Mouse (Mus musculus): Measurements from ENCODE around the gene Gp5. TPM values are rescaled to one million over a fixed set of nuclear protein-coding genes. Genes with fewer than 3 reads are reported as not detected.

Gene Gp5
- total and polyA plus RNA-seq, 3 experiments, result 0.39 to 2.3 (median 1.5) TPM

DNA sequence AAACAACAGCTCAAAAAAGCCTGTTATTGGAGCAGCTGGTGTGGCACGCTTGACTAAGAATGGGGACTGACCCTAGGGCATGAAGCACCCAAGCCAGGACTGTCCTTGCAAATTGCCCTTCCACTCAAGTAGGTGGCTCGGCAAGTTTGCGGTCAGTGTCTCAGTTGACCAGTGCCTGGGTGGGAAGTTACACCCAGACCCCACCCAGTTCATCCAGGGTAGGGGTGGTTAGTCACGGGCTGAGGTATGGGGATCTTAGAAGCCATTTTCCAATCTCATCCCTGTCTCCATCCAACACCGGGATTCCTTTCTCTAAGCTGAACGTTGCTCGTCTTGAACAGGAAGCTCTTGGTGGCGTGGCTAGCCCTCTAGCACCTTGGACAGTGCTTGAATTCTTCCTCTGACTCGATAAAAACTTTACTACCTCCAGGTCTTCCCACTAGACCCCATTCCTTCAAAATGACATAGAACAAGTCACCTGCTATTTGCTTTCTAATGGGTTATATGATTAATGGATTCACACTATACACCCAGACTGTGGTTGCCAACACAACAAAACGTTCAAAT, 10.8 kb downstream of the Gp5 start:
- DNase-seq, result no peak
- WGBS, result 49% methylated on average over 10 of the region's 10 CpGs
- no peaks in the 10 kb centered on the region for H3K4me1 ChIP-seq (ENCODE audit: control insufficient read depth, insufficient read depth, low read length)
- intact Hi-C loops (cut with DNase I), result no loop called here
- H3K27me3 ChIP-seq (ENCODE audit: control insufficient read depth, insufficient read depth, low read length), result no peaks in the 10 kb centered on the region
- no peaks in the 10 kb centered on the region for H3K79me2 ChIP-seq (replicated peaks; ENCODE audit: control insufficient read depth, insufficient read depth, low read length)
- H3K9ac ChIP-seq (ENCODE audit: low read depth, low read length), result no peak overlapping the region
- no peak overlapping the region for H3K4me3 ChIP-seq
- no peaks in the 10 kb centered on the region for H3K36me3 ChIP-seq (ENCODE audit: control insufficient read depth, insufficient read depth, low read length)
- TF ChIP-seq EP300 (IDR thresholded peaks at IDR 0.05; ENCODE audit: insufficient read depth, low read depth, low read length) (no peak), CTCF (IDR thresholded peaks at IDR 0.05) (no peak), POLR2A (IDR thresholded peaks at IDR 0.05; ENCODE audit: insufficient read depth, low read depth, low read length) (no peak)
- H3K27ac ChIP-seq, result no peak overlapping the region

DNA sequence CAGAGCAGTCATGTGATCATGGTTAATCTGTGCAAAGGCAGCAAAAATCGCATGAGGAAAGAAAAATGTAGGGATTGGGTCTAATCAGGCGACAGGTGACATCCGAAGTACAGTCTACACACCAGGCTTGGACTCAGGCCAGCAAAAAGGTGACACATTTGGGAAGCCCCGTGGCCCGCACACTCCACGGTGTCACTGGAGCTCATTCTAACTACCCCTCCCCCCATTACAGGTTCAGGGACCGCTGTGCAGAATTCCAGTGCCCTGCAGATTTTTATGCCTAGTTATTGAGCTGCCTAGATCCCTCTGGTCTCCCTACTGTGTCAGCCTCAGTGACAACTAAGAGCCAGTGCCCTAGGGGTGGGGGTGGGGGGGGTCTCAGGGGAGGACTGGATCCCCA, 13.1 kb downstream of the Gp5 start:
- TF ChIP-seq CTCF (IDR thresholded peaks at IDR 0.05) (no peak), EP300 (IDR thresholded peaks at IDR 0.05; ENCODE audit: insufficient read depth, low read depth, low read length) (no peak), POLR2A (IDR thresholded peaks at IDR 0.05; ENCODE audit: insufficient read depth, low read depth, low read length) (no peak)

DNA sequence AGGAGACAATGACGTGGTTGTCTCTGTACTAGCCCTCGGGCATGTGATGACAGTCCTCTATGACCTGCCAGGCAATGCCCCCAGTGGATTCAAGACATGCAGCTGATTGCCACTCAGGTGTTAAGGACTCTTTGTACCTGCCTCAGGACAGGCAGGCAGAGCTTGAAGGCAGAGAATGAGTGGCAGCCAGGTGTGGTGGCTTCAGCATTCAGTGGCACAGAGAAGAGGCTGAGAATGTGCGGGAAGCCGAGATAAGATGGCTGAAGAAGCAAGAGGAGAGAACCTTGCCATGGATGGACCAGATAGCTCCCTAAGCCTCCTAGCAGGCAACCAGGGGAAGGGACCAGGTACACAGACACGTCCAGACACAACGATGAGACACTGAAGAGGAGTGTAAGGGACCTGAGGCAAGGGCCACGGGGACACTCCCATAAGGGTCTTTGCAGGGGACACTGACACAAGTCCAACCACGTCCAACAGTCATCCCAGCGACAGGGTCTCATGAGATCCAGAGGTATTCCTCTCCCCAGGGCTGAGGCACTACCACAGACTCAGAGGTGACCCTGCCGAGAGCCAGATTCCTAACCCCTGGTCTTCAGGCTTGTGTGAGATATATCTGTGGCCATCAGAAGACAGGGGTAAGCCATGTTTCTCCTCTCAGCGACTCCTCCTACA, 13.8 kb downstream of the Gp5 start:
- H3K9ac ChIP-seq (ENCODE audit: low read depth, low read length), result no peak overlapping the region
- no peaks in the 10 kb centered on the region for H3K27me3 ChIP-seq (ENCODE audit: control insufficient read depth, insufficient read depth, low read length)
- intact Hi-C loops (cut with DNase I), result no loop called here
- no peak for TF ChIP-seq POLR2A (IDR thresholded peaks at IDR 0.05; ENCODE audit: insufficient read depth, low read depth, low read length)
- no peak for TF ChIP-seq CTCF (IDR thresholded peaks at IDR 0.05)
- TF ChIP-seq EP300 (IDR thresholded peaks at IDR 0.05; ENCODE audit: insufficient read depth, low read depth, low read length), result no peak
- no peak overlapping the region for H3K27ac ChIP-seq
- no peaks in the 10 kb centered on the region for H3K36me3 ChIP-seq (ENCODE audit: control insufficient read depth, insufficient read depth, low read length)
- WGBS, result 79% methylated on average over 11 of the region's 11 CpGs
- no peaks in the 10 kb centered on the region for H3K4me1 ChIP-seq (ENCODE audit: control insufficient read depth, insufficient read depth, low read length)
- DNase-seq, result no peak
- H3K4me3 ChIP-seq, result no peak overlapping the region
- no peaks in the 10 kb centered on the region for H3K79me2 ChIP-seq (replicated peaks; ENCODE audit: control insufficient read depth, insufficient read depth, low read length)

More for the DNA sequence above, 13.1 kb downstream of the Gp5 start:
- H3K27me3 ChIP-seq (ENCODE audit: control insufficient read depth, insufficient read depth, low read length), result no peaks in the 10 kb centered on the region
- H3K36me3 ChIP-seq (ENCODE audit: control insufficient read depth, insufficient read depth, low read length), result no peaks in the 10 kb centered on the region
- H3K9ac ChIP-seq (ENCODE audit: low read depth, low read length), result no peak overlapping the region
- intact Hi-C loops (cut with DNase I), result no loop called here
- no peaks in the 10 kb centered on the region for H3K79me2 ChIP-seq (replicated peaks; ENCODE audit: control insufficient read depth, insufficient read depth, low read length)
- no peak overlapping the region for H3K4me3 ChIP-seq
- WGBS, result 78% methylated on average over 7 of the region's 7 CpGs
- H3K27ac ChIP-seq, result no peak overlapping the region
- DNase-seq, result no peak
- H3K4me1 ChIP-seq (ENCODE audit: control insufficient read depth, insufficient read depth, low read length), result no peaks in the 10 kb centered on the region

- Histone ChIP-seq H3K4me1 (ENCODE audit: control insufficient read depth, insufficient read depth, low read length) (no peaks in the 10 kb centered on the region), H3K9ac (ENCODE audit: low read depth, low read length) (no peak overlapping the region), H3K27me3 (ENCODE audit: control insufficient read depth, insufficient read depth, low read length) (no peaks in the 10 kb centered on the region), H3K79me2 (replicated peaks; ENCODE audit: control insufficient read depth, insufficient read depth, low read length) (no peaks in the 10 kb centered on the region), H3K4me3 (no peak overlapping the region), H3K36me3 (ENCODE audit: control insufficient read depth, insufficient read depth, low read length) (no peaks in the 10 kb centered on the region), H3K27ac (no peak overlapping the region)
- TF ChIP-seq CTCF (IDR thresholded peaks at IDR 0.05) (no peak), POLR2A (IDR thresholded peaks at IDR 0.05; ENCODE audit: insufficient read depth, low read depth, low read length) (no peak), EP300 (IDR thresholded peaks at IDR 0.05; ENCODE audit: insufficient read depth, low read depth, low read length) (no peak)
- no peak for DNase-seq
- intact Hi-C loops (cut with DNase I), result no loop called here
- WGBS, result 87% methylated on average over 7 of the region's 7 CpGs
These were observed 15.5 kb downstream of the Gp5 start for GRCm38 (mm10) chr16:30295106-30295505.

DNA sequence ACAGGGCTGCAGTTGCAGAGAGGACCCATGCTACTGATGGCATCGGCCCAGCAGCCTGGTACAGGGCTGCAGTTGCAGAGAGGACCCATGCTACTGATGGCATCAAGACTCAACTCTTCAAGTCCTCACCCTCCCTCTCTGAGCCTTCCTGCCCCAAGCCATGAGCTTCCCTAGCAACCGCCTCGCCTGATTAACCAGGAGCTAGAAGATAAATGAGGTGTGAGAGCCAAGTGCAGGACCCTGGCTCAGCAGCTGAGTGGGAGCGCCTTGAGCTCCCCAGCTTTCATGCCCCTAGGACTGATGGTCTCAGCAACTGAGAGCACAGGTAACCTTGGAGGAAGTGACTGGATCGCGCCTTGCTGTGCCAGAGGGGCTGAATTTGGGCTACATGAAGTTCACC, 20.1 kb downstream of the Gp5 start:
- Histone ChIP-seq H3K27ac (no peak overlapping the region), H3K79me2 (replicated peaks; ENCODE audit: control insufficient read depth, insufficient read depth, low read length) (no peaks in the 10 kb centered on the region), H3K4me1 (ENCODE audit: control insufficient read depth, insufficient read depth, low read length) (no peaks in the 10 kb centered on the region), H3K4me3 (no peak overlapping the region), H3K36me3 (ENCODE audit: control insufficient read depth, insufficient read depth, low read length) (no peaks in the 10 kb centered on the region), H3K9ac (ENCODE audit: low read depth, low read length) (no peak overlapping the region), H3K27me3 (ENCODE audit: control insufficient read depth, insufficient read depth, low read length) (no peaks in the 10 kb centered on the region; the same call in 1 of the 2 replicates)
- intact Hi-C loops (cut with DNase I), result no loop called here
- 78% methylated on average over 6 of the region's 6 CpGs for WGBS
- no peak for TF ChIP-seq POLR2A (IDR thresholded peaks at IDR 0.05; ENCODE audit: insufficient read depth, low read depth, low read length)
- no peak for TF ChIP-seq EP300 (IDR thresholded peaks at IDR 0.05; ENCODE audit: insufficient read depth, low read depth, low read length)
- no peak for TF ChIP-seq CTCF (IDR thresholded peaks at IDR 0.05)
- no peak for DNase-seq

DNA sequence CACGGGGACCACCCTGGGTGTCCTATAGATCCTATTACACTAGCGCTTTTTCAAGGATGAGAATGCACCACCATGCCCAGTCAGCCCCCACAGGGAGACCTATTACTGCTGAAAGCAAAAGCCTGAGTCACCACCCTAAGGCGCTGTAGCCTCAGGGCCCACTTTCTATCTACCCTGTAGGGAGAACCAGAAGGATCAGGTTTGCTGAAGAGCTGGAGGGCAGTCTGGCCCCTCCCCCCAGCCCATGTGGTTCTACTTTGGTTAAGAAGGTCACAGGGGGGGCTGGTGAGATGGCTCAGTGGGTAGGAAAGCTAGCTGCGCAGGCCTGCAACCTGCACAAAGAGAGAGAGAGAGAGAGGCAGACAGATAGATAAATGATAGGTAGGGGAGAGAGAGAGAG, 24.9 kb downstream of the Gp5 start:
- TF ChIP-seq CTCF (IDR thresholded peaks at IDR 0.05), result no peak
- TF ChIP-seq EP300 (IDR thresholded peaks at IDR 0.05; ENCODE audit: insufficient read depth, low read depth, low read length), result no peak
- TF ChIP-seq POLR2A (IDR thresholded peaks at IDR 0.05; ENCODE audit: insufficient read depth, low read depth, low read length), result no peak
- H3K27me3 ChIP-seq (ENCODE audit: control insufficient read depth, insufficient read depth, low read length), result peaks cover 4% of the 10 kb centered on the region; the same call in 1 of the 2 replicates
- no peak for DNase-seq
- intact Hi-C loops (cut with DNase I), result no loop called here
- H3K4me1 ChIP-seq (ENCODE audit: control insufficient read depth, insufficient read depth, low read length), result peaks cover 4% of the 10 kb centered on the region
- H3K4me3 ChIP-seq, result no peak overlapping the region
- H3K79me2 ChIP-seq (replicated peaks; ENCODE audit: control insufficient read depth, insufficient read depth, low read length), result no peaks in the 10 kb centered on the region
- WGBS, result 84% methylated on average over 4 of the region's 4 CpGs
- H3K36me3 ChIP-seq (ENCODE audit: control insufficient read depth, insufficient read depth, low read length), result no peaks in the 10 kb centered on the region
- no peak overlapping the region for H3K9ac ChIP-seq (ENCODE audit: low read depth, low read length)
- no peak overlapping the region for H3K27ac ChIP-seq
